Mouse (Mus musculus): ENCODE results near the gene C8a.

GRCm38 (mm10) chr4:104914711-104915247, 38.6 kb upstream of the C8a start:
- TF ChIP-seq CTCF (IDR thresholded peaks at IDR 0.05; ENCODE audit: low read depth), result no peak
- no peak for TF ChIP-seq EP300 (IDR thresholded peaks at IDR 0.05; ENCODE audit: low read depth)
